Mouse (Mus musculus) spleen, adult 18-20 months (tissue): ENCODE measurements at regions not wholly inside any gene's neighbourhood (a gene's known extent, or its start where the extent isn't known, plus 50 kb on each side); places are given as distances from the start of the nearest gene placed in this dataset.
A peak's percentile ranks its signal among the peaks of the same experiment; 100 is the strongest.
"Not testable (repeated sequence)": the region's sequence is repeated elsewhere in the genome, so short reads cannot be mapped to it uniquely, and the experiment has no call there.

Source experiments
- DNase-seq, 2 experiments: peaks; one replicate each; pipeline ENCODE4 v3.0.0; 2022; ENCODE audit warnings: mixed read lengths in 2 of 2

- peak; percentile 8 to 13 for DNase-seq
Measured at GRCm38 (mm10) chr10:130594046-130594734, 97.0 kb upstream of the Vmn2r87 start.

GRCm38 (mm10) chr10:130566426-130566825 lies 69.2 kb upstream of the Vmn2r87 start:
- DNase-seq: not testable (repeated sequence)

GRCm38 (mm10) chr10:130548570-130548969 lies 51.4 kb upstream of the Vmn2r87 start:
- DNase-seq: no peak
